Mouse (Mus musculus): ENCODE results near the gene Gpha2.

- TF ChIP-seq GATA1 (IDR thresholded peaks at IDR 0.05; ENCODE audit: low read length) = no peak
- no peak for TF ChIP-seq TAL1 (IDR thresholded peaks at IDR 0.05; ENCODE audit: low read length)
Measured at GRCm38 (mm10) chr19:6241274-6242107, 15.3 kb downstream of the Gpha2 start, which contains the start of gene Atg2a.
